Mouse (Mus musculus) stomach, embryonic 14.5 days (tissue): ENCODE measurements around the gene Ptbp1. TPM values are rescaled to one million over a fixed set of nuclear protein-coding genes. Genes with fewer than 3 reads are reported as not detected.

Experiments used
- microRNA-seq: library from miRNA; unstranded; fragments of <30 nt; microRNA quantifications from one replicate; pipeline ENCODE4, GENCODE M21; 2016
- polyA plus RNA-seq: library from polyadenylated mRNA; unstranded; fragments of >200 nt; fragmentation: Nextera tagmentation; extraction: Ambion mirVana; gene quantifications from 2 replicates; pipeline ENCODE4 v1.2.1, GENCODE M21; 2014

Ptbp1 gene
- polyA plus RNA-seq, 1 experiment from 2014 or later, result 237 TPM

Small RNA genes within 50 kb of the gene (microRNA-seq; reads per million reads assigned to microRNA genes)
- gene Mir6910, result not detected

Other genes starting within 250 kb of the Ptbp1 start
- 0.04 and 0.13 TPM in 2 replicates for gene C2cd4c, start 240.4 kb upstream of the Ptbp1 start, polyA plus RNA-seq
- gene Shc2, start 216.5 kb upstream of the Ptbp1 start, polyA plus RNA-seq, result 7.1 and 7.7 TPM in 2 replicates
- gene Odf3l2, start 208.7 kb upstream of the Ptbp1 start, polyA plus RNA-seq, result 0.20 TPM in 1 of 2 replicates, not detected in the other
- 29.7 and 30.0 TPM in 2 replicates for gene Madcam1, start 189.9 kb upstream of the Ptbp1 start, polyA plus RNA-seq
- gene Tpgs1, start 185.1 kb upstream of the Ptbp1 start, polyA plus RNA-seq, result 64.5 and 64.8 TPM in 2 replicates
- gene Cdc34, start 172.2 kb upstream of the Ptbp1 start, polyA plus RNA-seq, result 88.7 and 93.6 TPM in 2 replicates
- 1.0 and 1.6 TPM in 2 replicates for gene Gzmm, start 165.4 kb upstream of the Ptbp1 start, polyA plus RNA-seq
- gene Bsg, start 149.9 kb upstream of the Ptbp1 start, polyA plus RNA-seq, result 871 and 937 TPM in 2 replicates
- 0.10 and 0.25 TPM in 2 replicates for gene Hcn2, start 137.8 kb upstream of the Ptbp1 start, polyA plus RNA-seq
- 26.3 and 31.8 TPM in 2 replicates for gene Polrmt, start 107.8 kb upstream of the Ptbp1 start, polyA plus RNA-seq
- gene Fgf22, start 99.4 kb upstream of the Ptbp1 start, polyA plus RNA-seq, result 0.29 and 0.39 TPM in 2 replicates
- 72.1 and 77.3 TPM in 2 replicates for gene Rnf126, start 87.5 kb upstream of the Ptbp1 start, polyA plus RNA-seq
- gene Fstl3, start 77.2 kb upstream of the Ptbp1 start, polyA plus RNA-seq, result 8.7 and 9.0 TPM in 2 replicates
- gene Prss57, start 63.5 kb upstream of the Ptbp1 start, polyA plus RNA-seq, result not detected in 2 replicates
- gene Palm, start 60.9 kb upstream of the Ptbp1 start, polyA plus RNA-seq, result 67.0 and 78.0 TPM in 2 replicates
- gene Misp, start 33.4 kb upstream of the Ptbp1 start, polyA plus RNA-seq, result 27.6 and 33.1 TPM in 2 replicates
- gene Prtn3, start 20.0 kb downstream of the Ptbp1 start, polyA plus RNA-seq, result 2.9 and 5.6 TPM in 2 replicates
- gene Plppr3, start 20.2 kb downstream of the Ptbp1 start, polyA plus RNA-seq, result 41.3 and 51.7 TPM in 2 replicates
- 0.88 and 3.3 TPM in 2 replicates for gene Elane, start 31.8 kb downstream of the Ptbp1 start, polyA plus RNA-seq
- gene Cfd, start 36.4 kb downstream of the Ptbp1 start, polyA plus RNA-seq, result not detected in 2 replicates
- 43.4 and 46.4 TPM in 2 replicates for gene Med16, start 54.5 kb downstream of the Ptbp1 start, polyA plus RNA-seq
- gene Gm26602, start 56.4 kb downstream of the Ptbp1 start, polyA plus RNA-seq, result 5.3 TPM in 1 of 2 replicates, not detected in the other
- 0.81 and 1.0 TPM in 2 replicates for gene Kiss1r, start 62.5 kb downstream of the Ptbp1 start, polyA plus RNA-seq
- 143 and 151 TPM in 2 replicates for gene R3hdm4, start 66.8 kb downstream of the Ptbp1 start, polyA plus RNA-seq
- 12.7 and 14.0 TPM in 2 replicates for gene Arid3a, start 72.6 kb downstream of the Ptbp1 start, polyA plus RNA-seq
- 97.2 and 107 TPM in 2 replicates for gene Wdr18, start 105.7 kb downstream of the Ptbp1 start, polyA plus RNA-seq
- 0.32 and 0.36 TPM in 2 replicates for gene Grin3b, start 116.3 kb downstream of the Ptbp1 start, polyA plus RNA-seq
- 15.6 and 16.7 TPM in 2 replicates for gene Tmem259, start 129.9 kb downstream of the Ptbp1 start, polyA plus RNA-seq
- 397 and 424 TPM in 2 replicates for gene Cnn2, start 134.2 kb downstream of the Ptbp1 start, polyA plus RNA-seq
- 3.2 and 3.6 TPM in 2 replicates for gene Abca7, start 142.1 kb downstream of the Ptbp1 start, polyA plus RNA-seq
- gene Arhgap45, start 162.2 kb downstream of the Ptbp1 start, polyA plus RNA-seq, result 5.1 and 5.7 TPM in 2 replicates
- gene Polr2e, start 185.4 kb downstream of the Ptbp1 start, polyA plus RNA-seq, result 220 TPM in 2 replicates
- gene Gpx4, start 192.7 kb downstream of the Ptbp1 start, polyA plus RNA-seq, result 434 and 466 TPM in 2 replicates